Mouse (Mus musculus): ENCODE measurements around the gene Atpaf1.

GRCm38 (mm10) chr4:115820944-115821343 lies 36.3 kb downstream of the Atpaf1 start:
- TF ChIP-seq CTCF (IDR thresholded peaks at IDR 0.05; ENCODE audit: extremely low read depth, insufficient read depth, low read length) (no peak), POLR2A (IDR thresholded peaks at IDR 0.05; ENCODE audit: extremely low read depth, insufficient read depth, low read length) (no peak)

All from cortical plate, adult 2 months (tissue).